Mouse (Mus musculus): Measurements from ENCODE around the gene Pcna.
"Not testable (repeated sequence)": the region's sequence is repeated elsewhere in the genome, so short reads cannot be mapped to it uniquely, and the experiment has no call there.

DNA sequence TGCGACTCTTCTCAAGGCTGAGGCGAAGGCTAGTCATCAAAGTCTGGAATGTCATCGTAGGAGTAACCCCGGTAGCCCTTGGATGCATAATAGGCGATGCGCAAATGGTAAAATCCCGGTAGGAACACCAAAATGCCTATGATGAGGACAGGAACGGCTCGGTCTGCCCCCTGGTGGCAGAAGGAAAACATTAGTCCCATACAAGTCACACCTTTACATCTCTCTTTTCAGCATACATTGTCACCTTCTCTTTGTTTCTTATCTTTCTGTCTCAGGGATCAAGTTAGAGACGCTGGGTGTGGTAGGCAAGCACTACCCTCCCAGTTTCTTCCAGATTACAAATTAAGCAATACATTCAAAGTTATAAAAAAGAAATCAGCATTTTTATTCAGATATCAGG is 12.7 kb downstream of the Pcna start:
- not testable (repeated sequence) for TF ChIP-seq CTCF (IDR thresholded peaks at IDR 0.05; ENCODE audit: borderline replicate concordance, insufficient read depth, low read length); POLR2A (IDR thresholded peaks at IDR 0.05; ENCODE audit: low read depth, low read length)

All from embryonic fibroblast, embryonic 13.5 days (primary cell).